Mouse (Mus musculus): ENCODE data around the gene Nrcam. TPM values are rescaled to one million over a fixed set of nuclear protein-coding genes. Genes with fewer than 3 reads are reported as not detected.
A peak's percentile ranks its signal among the peaks of the same experiment; 100 is the strongest.

Gene Nrcam
- total and polyA plus RNA-seq, 2 experiments from 2014 or later: 101 to 185 TPM

DNA sequence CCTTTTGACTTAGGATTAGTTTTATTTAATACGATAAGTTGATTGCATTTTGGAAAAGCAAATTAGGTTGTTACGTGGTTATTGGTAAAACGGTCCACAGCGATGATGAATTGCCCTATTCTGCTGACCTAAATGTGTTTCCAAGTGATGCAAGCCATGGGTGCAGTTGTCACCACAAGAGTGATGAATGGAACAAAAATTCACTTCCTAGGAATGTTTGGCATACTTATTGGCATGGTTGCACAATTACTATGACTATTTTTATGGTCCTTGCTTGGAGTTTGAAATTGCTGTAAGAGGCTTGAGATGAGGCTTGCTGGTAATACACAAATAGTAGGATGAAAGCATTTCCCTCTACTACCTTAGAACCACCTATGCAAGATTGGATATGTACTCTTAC is 125.1 kb downstream of the Nrcam start:
- Histone ChIP-seq H3K36me3 (ENCODE audit: insufficient read depth) (no peaks in the 10 kb centered on the region), H3K27me3 (ENCODE audit: insufficient read depth, low read length) (no peaks in the 10 kb centered on the region), H3K4me2 (ENCODE audit: low read depth) (no peak overlapping the region), H3K27ac (ENCODE audit: low read depth, low read length) (no peak overlapping the region), H3K4me3 (ENCODE audit: low read depth, low read length) (no peak overlapping the region), H3K9ac (no peak overlapping the region), H3K4me1 (ENCODE audit: insufficient read depth) (no peaks in the 10 kb centered on the region), H3K9me3 (ENCODE audit: low read length) (no peaks in the 10 kb centered on the region)
- DNase-seq (no peak), ATAC-seq (no peak)
- no peak for TF ChIP-seq CTCF (IDR thresholded peaks at IDR 0.05; ENCODE audit: low read depth)
- WGBS: 93% methylated on average over 4 of the region's 4 CpGs

DNA sequence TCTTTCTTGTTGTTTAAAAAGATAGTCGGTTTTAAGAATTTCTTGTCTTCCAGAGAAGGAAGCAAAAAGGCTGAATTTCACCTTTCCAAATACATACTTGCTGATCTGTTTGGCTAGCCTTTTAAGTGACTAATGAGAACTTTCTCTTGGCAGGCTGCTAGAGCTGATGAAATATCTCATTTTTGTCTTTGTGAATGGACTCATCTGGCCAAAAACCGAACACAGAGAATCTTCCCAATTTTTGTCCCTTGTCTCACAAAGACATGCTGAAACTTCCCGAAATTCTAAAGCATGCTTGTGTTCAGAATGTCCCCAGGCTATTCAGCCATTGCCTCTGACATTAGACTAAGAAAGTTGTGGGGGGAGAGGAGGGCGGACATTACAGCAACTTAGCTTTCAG is 129.3 kb downstream of the Nrcam start:
- WGBS: 67% methylated on average over 4 of the region's 4 CpGs
- no peak for DNase-seq
- H3K4me1 ChIP-seq (ENCODE audit: insufficient read depth): no peaks in the 10 kb centered on the region
- ATAC-seq: no peak
- no peak overlapping the region for H3K27ac ChIP-seq (ENCODE audit: low read depth, low read length)
- no peaks in the 10 kb centered on the region for H3K9me3 ChIP-seq (ENCODE audit: low read length)
- H3K36me3 ChIP-seq (ENCODE audit: insufficient read depth): no peaks in the 10 kb centered on the region
- H3K4me3 ChIP-seq (ENCODE audit: low read depth, low read length): no peak overlapping the region
- no peak overlapping the region for H3K4me2 ChIP-seq (ENCODE audit: low read depth)
- H3K9ac ChIP-seq: no peak overlapping the region
- no peak for TF ChIP-seq CTCF (IDR thresholded peaks at IDR 0.05; ENCODE audit: low read depth)
- no peaks in the 10 kb centered on the region for H3K27me3 ChIP-seq (ENCODE audit: insufficient read depth, low read length)

GRCm38 (mm10) chr12:44462436-44462835 is 133.8 kb downstream of the Nrcam start:
- peak; percentile 25; the same call in 1 of the 2 replicates for TF ChIP-seq CTCF (IDR thresholded peaks at IDR 0.05; ENCODE audit: low read depth)
- no peaks in the 10 kb centered on the region for H3K36me3 ChIP-seq (ENCODE audit: insufficient read depth)
- H3K4me3 ChIP-seq (ENCODE audit: low read depth, low read length): no peak overlapping the region
- DNase-seq (peak; percentile 18), ATAC-seq (peak; percentile 84)
- no peaks in the 10 kb centered on the region for H3K4me1 ChIP-seq (ENCODE audit: insufficient read depth)
- H3K27me3 ChIP-seq (ENCODE audit: insufficient read depth, low read length): no peaks in the 10 kb centered on the region
- no peak overlapping the region for H3K4me2 ChIP-seq (ENCODE audit: low read depth)
- H3K9ac ChIP-seq: no peak overlapping the region
- H3K9me3 ChIP-seq (ENCODE audit: low read length): no peaks in the 10 kb centered on the region
- 22% methylated on average over 4 of the region's 4 CpGs for WGBS
- H3K27ac ChIP-seq (ENCODE audit: low read depth, low read length): 0 out of 2 replicates have a peak overlapping the region, but pooled peaks have one; percentile 36

DNA sequence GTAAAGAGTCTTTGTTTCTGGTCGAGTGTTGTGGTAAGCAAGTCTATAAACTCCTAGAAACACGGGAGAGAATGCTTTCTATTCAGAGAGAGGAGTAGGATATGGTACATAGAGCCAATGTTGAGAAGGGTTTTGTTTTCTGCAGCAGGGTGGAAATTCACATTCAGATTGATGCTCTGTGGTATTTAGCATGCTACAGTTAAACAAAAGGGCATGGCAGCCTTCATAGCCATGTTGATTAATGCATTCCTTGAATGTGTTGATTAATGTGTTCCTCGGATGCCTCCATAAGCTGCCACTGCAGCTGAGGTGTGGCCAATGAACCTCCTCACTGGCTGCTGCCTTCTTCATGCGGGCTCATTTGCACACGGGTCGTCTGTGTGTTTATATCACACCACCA is 134.3 kb downstream of the Nrcam start:
- no peak overlapping the region for H3K4me3 ChIP-seq (ENCODE audit: low read depth, low read length)
- no peaks in the 10 kb centered on the region for H3K27me3 ChIP-seq (ENCODE audit: insufficient read depth, low read length)
- DNase-seq (peak; percentile 32), ATAC-seq (peak; percentile 67)
- H3K36me3 ChIP-seq (ENCODE audit: insufficient read depth): no peaks in the 10 kb centered on the region
- TF ChIP-seq CTCF (IDR thresholded peaks at IDR 0.05; ENCODE audit: low read depth): no peak
- H3K4me2 ChIP-seq (ENCODE audit: low read depth): no peak overlapping the region
- H3K9ac ChIP-seq: no peak overlapping the region
- 26% methylated on average over 6 of the region's 6 CpGs for WGBS
- no peaks in the 10 kb centered on the region for H3K9me3 ChIP-seq (ENCODE audit: low read length)
- no peaks in the 10 kb centered on the region for H3K4me1 ChIP-seq (ENCODE audit: insufficient read depth)
- peak overlapping the region; percentile 36; the same call in 1 of the 2 replicates for H3K27ac ChIP-seq (ENCODE audit: low read depth, low read length)

GRCm38 (mm10) chr12:44471073-44471472 is 142.4 kb downstream of the Nrcam start:
- WGBS: 74% methylated on average over 5 of the region's 5 CpGs
- no peak overlapping the region for H3K4me2 ChIP-seq (ENCODE audit: low read depth)
- no peaks in the 10 kb centered on the region for H3K27me3 ChIP-seq (ENCODE audit: insufficient read depth, low read length)
- no peak overlapping the region for H3K27ac ChIP-seq (ENCODE audit: low read depth, low read length)
- H3K9ac ChIP-seq: no peak overlapping the region
- DNase-seq (no peak), ATAC-seq (no peak)
- no peaks in the 10 kb centered on the region for H3K9me3 ChIP-seq (ENCODE audit: low read length)
- H3K4me1 ChIP-seq (ENCODE audit: insufficient read depth): no peaks in the 10 kb centered on the region
- H3K36me3 ChIP-seq (ENCODE audit: insufficient read depth): no peaks in the 10 kb centered on the region
- H3K4me3 ChIP-seq (ENCODE audit: low read depth, low read length): no peak overlapping the region
- no peak for TF ChIP-seq CTCF (IDR thresholded peaks at IDR 0.05; ENCODE audit: low read depth)

GRCm38 (mm10) chr12:44475355-44475754 is 146.7 kb downstream of the Nrcam start:
- no peak for DNase-seq
- no peak overlapping the region for H3K27ac ChIP-seq (ENCODE audit: low read depth, low read length)
- TF ChIP-seq CTCF (IDR thresholded peaks at IDR 0.05; ENCODE audit: low read depth): no peak

GRCm38 (mm10) chr12:44479260-44480030 is 150.8 kb downstream of the Nrcam start:
- 31% methylated on average over 6 of the region's 6 CpGs for WGBS
- no peak for TF ChIP-seq CTCF (IDR thresholded peaks at IDR 0.05; ENCODE audit: low read depth)
- Histone ChIP-seq H3K9ac (no peak overlapping the region), H3K27me3 (ENCODE audit: insufficient read depth, low read length) (no peaks in the 10 kb centered on the region), H3K27ac (ENCODE audit: low read depth, low read length) (no peak overlapping the region), H3K4me1 (ENCODE audit: insufficient read depth) (no peaks in the 10 kb centered on the region), H3K36me3 (ENCODE audit: insufficient read depth) (no peaks in the 10 kb centered on the region), H3K4me2 (ENCODE audit: low read depth) (no peak overlapping the region), H3K9me3 (ENCODE audit: low read length) (no peaks in the 10 kb centered on the region), H3K4me3 (ENCODE audit: low read depth, low read length) (no peak overlapping the region)
- no peak for DNase-seq
- peak; percentile 36; the same call in 1 of the 2 replicates for ATAC-seq

More at GRCm38 (mm10) chr12:44475355-44475754, 146.7 kb downstream of the Nrcam start:
- Histone ChIP-seq H3K4me1 (ENCODE audit: insufficient read depth) (no peaks in the 10 kb centered on the region), H3K36me3 (ENCODE audit: insufficient read depth) (no peaks in the 10 kb centered on the region), H3K4me2 (ENCODE audit: low read depth) (no peak overlapping the region), H3K9ac (no peak overlapping the region), H3K9me3 (ENCODE audit: low read length) (no peaks in the 10 kb centered on the region), H3K4me3 (ENCODE audit: low read depth, low read length) (no peak overlapping the region), H3K27me3 (ENCODE audit: insufficient read depth, low read length) (no peaks in the 10 kb centered on the region)
- no peak for ATAC-seq

Data from forebrain, postnatal 0 days (tissue).